Mouse (Mus musculus) E14TG2a.4 (cell line): ENCODE data around the gene Il21r.

Experiments
- CTCF ChIP-seq: conservative IDR thresholded peaks from 2 replicates; pipeline ENCODE4 v1.5.1; 2014; ENCODE audit warnings: low read length
- NANOG ChIP-seq: IDR thresholded peaks from 2 replicates; pipeline ENCODE4 v1.6.1; 2014; ENCODE audit warnings: borderline replicate concordance, low read length, mixed read lengths
- POU5F1 ChIP-seq: IDR thresholded peaks from 2 replicates; pipeline ENCODE4 v1.6.1; 2014; ENCODE audit warnings: low read length, borderline replicate concordance

GRCm38 (mm10) chr7:125649013-125649412, 45.8 kb downstream of the Il21r start:
- TF ChIP-seq CTCF (no peak), POU5F1 (no peak), NANOG (no peak)
